Mouse (Mus musculus) ES-Bruce4 (cell line): ENCODE measurements around the gene Thsd7b. TPM values are rescaled to one million over a fixed set of nuclear protein-coding genes. Genes with fewer than 3 reads are reported as not detected.

Experiments used
- H3K27ac ChIP-seq: 2 replicates; pipeline ENCODE4 v1.5.1; 2012; ENCODE audit warnings: low read length, inconsistent platforms; ENCODE audit not compliant: insufficient read depth
- H3K27me3 ChIP-seq: 2 replicates; pipeline ENCODE4 v1.6.1; 2012; ENCODE audit warnings: mild to moderate bottlenecking, low read length, inconsistent platforms; ENCODE audit not compliant: control insufficient read depth, poor library complexity, insufficient read depth, severe bottlenecking
- H3K36me3 ChIP-seq: 2 replicates; pipeline ENCODE4 v1.6.1; 2012; ENCODE audit warnings: inconsistent platforms, mild to moderate bottlenecking, low read length, moderate library complexity; ENCODE audit not compliant: control insufficient read depth, poor library complexity, insufficient read depth, severe bottlenecking
- H3K4me1 ChIP-seq: one replicate; pipeline ENCODE4 v1.8.1; 2011; ENCODE audit warnings: low read length; ENCODE audit not compliant: control insufficient read depth, insufficient read depth
- H3K4me3 ChIP-seq: 2 replicates; pipeline ENCODE4 v1.5.1; 2011; ENCODE audit warnings: low read depth, mild to moderate bottlenecking, low read length
- H3K9ac ChIP-seq: 2 replicates; pipeline ENCODE4 v1.6.1; 2012; ENCODE audit warnings: low read depth, mild to moderate bottlenecking, inconsistent platforms; ENCODE audit not compliant: poor library complexity, severe bottlenecking
- H3K9me3 ChIP-seq: replicated peaks from 2 replicates; pipeline ENCODE4 v1.6.1; 2012; ENCODE audit warnings: mild to moderate bottlenecking, low read length, inconsistent platforms; ENCODE audit not compliant: control insufficient read depth, poor library complexity, insufficient read depth, severe bottlenecking
- CTCF ChIP-seq: IDR thresholded peaks from one replicate; pipeline ENCODE4 v1.8.1; 2011; ENCODE audit warnings: low read depth, low read length
- EP300 ChIP-seq: IDR thresholded peaks from 2 replicates; pipeline ENCODE4 v1.6.1; 2011; ENCODE audit warnings: low read depth, low read length; ENCODE audit not compliant: insufficient read depth
- POLR2A ChIP-seq: IDR thresholded peaks from one replicate; pipeline ENCODE4 v1.8.1; 2011; ENCODE audit warnings: low read length; ENCODE audit not compliant: insufficient read depth
- polyA plus RNA-seq: library from polyadenylated mRNA; stranded (reverse); fragments of >200 nt; gene quantifications from 2 replicates; pipeline ENCODE4 v1.2.4, GENCODE M21; 2011; ENCODE audit warnings: low read depth; ENCODE audit not compliant: missing spikeins, insufficient read depth, insufficient read length

The Thsd7b gene
- polyA plus RNA-seq, 1 experiment: 0.18 TPM

- no peaks in the 10 kb centered on the region for H3K9me3 ChIP-seq
- TF ChIP-seq EP300: no peak
- no peak for TF ChIP-seq CTCF
- no peak for TF ChIP-seq POLR2A
- no peaks in the 10 kb centered on the region for H3K27me3 ChIP-seq
- no peak overlapping the region for H3K27ac ChIP-seq
- H3K36me3 ChIP-seq: no peaks in the 10 kb centered on the region
- no peaks in the 10 kb centered on the region for H3K4me1 ChIP-seq
- no peak overlapping the region for H3K4me3 ChIP-seq
- H3K9ac ChIP-seq: no peak overlapping the region
These were observed 826.1 kb downstream of the Thsd7b start for GRCm38 (mm10) chr1:130099227-130099626.

- Histone ChIP-seq H3K9me3 (no peaks in the 10 kb centered on the region), H3K36me3 (no peaks in the 10 kb centered on the region), H3K4me1 (no peaks in the 10 kb centered on the region), H3K9ac (no peak overlapping the region), H3K27me3 (no peaks in the 10 kb centered on the region), H3K4me3 (no peak overlapping the region), H3K27ac (no peak overlapping the region)
- TF ChIP-seq POLR2A (no peak), EP300 (no peak), CTCF (no peak)
These were observed 839.6 kb downstream of the Thsd7b start for GRCm38 (mm10) chr1:130112580-130113314.

GRCm38 (mm10) chr1:130113549-130113948, 840.4 kb downstream of the Thsd7b start:
- Histone ChIP-seq H3K27me3 (no peaks in the 10 kb centered on the region), H3K4me1 (no peaks in the 10 kb centered on the region), H3K9ac (no peak overlapping the region), H3K4me3 (no peak overlapping the region), H3K36me3 (no peaks in the 10 kb centered on the region), H3K27ac (no peak overlapping the region), H3K9me3 (no peaks in the 10 kb centered on the region)
- TF ChIP-seq POLR2A (no peak), EP300 (no peak), CTCF (no peak)

- Histone ChIP-seq H3K4me3 (no peak overlapping the region), H3K27me3 (0 out of 2 replicates have a peak, but pooled peaks cover 1% of the 10 kb centered on the region), H3K27ac (no peak overlapping the region), H3K9me3 (no peaks in the 10 kb centered on the region), H3K4me1 (no peaks in the 10 kb centered on the region), H3K36me3 (no peaks in the 10 kb centered on the region), H3K9ac (no peak overlapping the region)
- TF ChIP-seq CTCF (no peak), EP300 (no peak), POLR2A (no peak)
These were observed 857.8 kb downstream of the Thsd7b start for GRCm38 (mm10) chr1:130130901-130131300.

- no peak overlapping the region for H3K4me3 ChIP-seq
- H3K9ac ChIP-seq: no peak overlapping the region
- H3K27ac ChIP-seq: no peak overlapping the region
- no peaks in the 10 kb centered on the region for H3K36me3 ChIP-seq
- TF ChIP-seq CTCF (no peak), EP300 (no peak), POLR2A (no peak)
- H3K27me3 ChIP-seq: no peaks in the 10 kb centered on the region
- H3K9me3 ChIP-seq: no peaks in the 10 kb centered on the region
- H3K4me1 ChIP-seq: no peaks in the 10 kb centered on the region
These were observed 893.1 kb downstream of the Thsd7b start for GRCm38 (mm10) chr1:130166187-130166586.

GRCm38 (mm10) chr1:130167260-130167659, 894.2 kb downstream of the Thsd7b start:
- no peaks in the 10 kb centered on the region for H3K27me3 ChIP-seq
- no peak overlapping the region for H3K27ac ChIP-seq
- H3K36me3 ChIP-seq: no peaks in the 10 kb centered on the region
- H3K9me3 ChIP-seq: no peaks in the 10 kb centered on the region
- TF ChIP-seq POLR2A: no peak
- TF ChIP-seq CTCF: peak; percentile 25
- no peak for TF ChIP-seq EP300
- no peak overlapping the region for H3K9ac ChIP-seq
- H3K4me3 ChIP-seq: no peak overlapping the region
- no peaks in the 10 kb centered on the region for H3K4me1 ChIP-seq
